36 mouse cellular contexts compared by ENCODE assay signal in genomic region chr17:12708398-12708797, GRCm38 (mm10). TPM values are rescaled to one million over a fixed set of nuclear protein-coding genes. Genes with fewer than 3 reads are reported as not detected.
"Had no signal": no experiment of that assay in that cellular context is flagged by ENCODE, and none has a peak within 500 bp of the region (broad histone marks: within the 10 kb centered on the region; RNA-seq: fewer than 3 reads in every experiment).

No protein-coding gene starts in this region.

- H3K27ac ChIP-seq: heart, adult 2 months; heart, embryonic 10.5 days; heart, embryonic 13.5 days; heart, embryonic 15.5 days; hindbrain, embryonic 10.5 days; hindbrain, embryonic 12.5 days; hindbrain, embryonic 13.5 days; hindbrain, embryonic 14.5 days; hindbrain, embryonic 15.5 days; hindbrain, postnatal 0 days; intestine, embryonic 15.5 days; kidney, embryonic 15.5 days; kidney, postnatal 0 days; layer of hippocampus, adult 2 months had no signal

- DNase-seq: heart, adult 2 months; heart, postnatal 10 days; heart, postnatal 14 days; heart, postnatal 36 days; heart, postnatal 4 days; kidney, adult 11 months; kidney, adult 18-20 months; kidney, adult 2 months; kidney, adult 8-10 months; kidney, adult 9 months; kidney, postnatal 10 days; kidney, postnatal 14 days; kidney, postnatal 25 days; kidney, postnatal 36 days; kidney, postnatal 4 days; layer of hippocampus, adult 9-11 months had no signal

- H3K4me3 ChIP-seq: heart, adult 2 months; heart, embryonic 10.5 days; heart, embryonic 12.5 days; heart, embryonic 13.5 days; heart, embryonic 15.5 days; hindbrain, embryonic 10.5 days; hindbrain, embryonic 12.5 days; hindbrain, embryonic 13.5 days; hindbrain, embryonic 15.5 days; intestine, embryonic 15.5 days; kidney, embryonic 15.5 days; layer of hippocampus, adult 2 months had no signal

- H3K27me3 ChIP-seq: heart, embryonic 12.5 days; heart, embryonic 13.5 days; heart, embryonic 15.5 days; hindbrain, embryonic 12.5 days; hindbrain, embryonic 13.5 days; hindbrain, embryonic 15.5 days; intestine, embryonic 15.5 days; kidney, embryonic 15.5 days had no signal

- H3K4me1 ChIP-seq: heart, embryonic 10.5 days; heart, embryonic 15.5 days; hindbrain, embryonic 10.5 days; hindbrain, embryonic 12.5 days; hindbrain, embryonic 13.5 days; hindbrain, embryonic 15.5 days; intestine, embryonic 15.5 days had no signal

- H3K9ac ChIP-seq: heart, embryonic 12.5 days; heart, embryonic 13.5 days; heart, embryonic 15.5 days; hindbrain, embryonic 12.5 days; hindbrain, embryonic 13.5 days; hindbrain, embryonic 14.5 days; hindbrain, embryonic 15.5 days; intestine, embryonic 15.5 days; kidney, embryonic 15.5 days had no signal

- H3K9me3 ChIP-seq: heart, embryonic 10.5 days; heart, embryonic 12.5 days; heart, embryonic 13.5 days; heart, embryonic 15.5 days; hindbrain, embryonic 10.5 days; hindbrain, embryonic 12.5 days; hindbrain, embryonic 13.5 days; hindbrain, embryonic 15.5 days; intestine, embryonic 15.5 days; kidney, embryonic 15.5 days had no signal

- H3K4me2 ChIP-seq: heart, embryonic 11.5 days; heart, embryonic 12.5 days; heart, embryonic 13.5 days; heart, embryonic 15.5 days; hindbrain, embryonic 12.5 days; hindbrain, embryonic 13.5 days; hindbrain, embryonic 14.5 days; hindbrain, embryonic 15.5 days; intestine, embryonic 15.5 days; kidney, embryonic 15.5 days had no signal

- ATAC-seq: hindbrain, embryonic 16.5 days; hindbrain, postnatal 0 days; inflammation-experienced regulatory T-cells, adult 6 months; intestine, embryonic 15.5 days; intestine, embryonic 16.5 days; intestine, postnatal 0 days had no signal

RNA-seq across cellular contexts. Expression of gene Slc22a1, which starts 32.8 kb away (rescaled TPM):
- polyA plus RNA-seq: hindbrain, embryonic 10.5 days; hindbrain, embryonic 11.5 days; hindbrain, embryonic 12.5 days; hindbrain, embryonic 13.5 days; hindbrain, embryonic 14.5 days; hindbrain, embryonic 15.5 days; hindbrain, embryonic 16.5 days had no signal
